Mouse (Mus musculus) telencephalon, adult 2 months (tissue): ENCODE data around the gene Smad5.
A peak's percentile ranks its signal among the peaks of the same experiment; 100 is the strongest.

ENCODE experiments used
- DNase-seq: peaks from one replicate; pipeline ENCODE4 v3.0.0-alpha.2; 2011; ENCODE audit warnings: low read depth, low spot score

The Smad5 gene

DNA sequence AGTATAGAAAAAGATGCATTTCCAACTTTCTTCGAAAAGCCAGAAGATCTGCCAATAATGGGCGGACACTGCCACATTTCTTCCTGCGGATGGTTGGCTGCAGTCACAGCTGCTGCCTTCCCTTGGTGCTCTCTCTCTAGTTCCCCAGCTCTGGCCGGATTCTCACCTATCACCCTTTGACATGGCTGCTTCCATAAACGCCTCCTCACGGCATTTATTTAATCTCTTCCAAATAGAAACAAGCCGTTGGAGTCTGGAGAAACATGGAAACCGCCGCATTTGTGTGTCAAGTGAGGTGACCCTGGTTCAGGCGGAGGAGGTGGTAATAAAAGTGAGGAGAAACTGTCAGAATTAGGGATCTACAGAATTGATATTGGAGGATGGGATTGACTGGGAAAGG is 886 bp upstream of the Smad5 start:
- DNase-seq, result no peak

DNA sequence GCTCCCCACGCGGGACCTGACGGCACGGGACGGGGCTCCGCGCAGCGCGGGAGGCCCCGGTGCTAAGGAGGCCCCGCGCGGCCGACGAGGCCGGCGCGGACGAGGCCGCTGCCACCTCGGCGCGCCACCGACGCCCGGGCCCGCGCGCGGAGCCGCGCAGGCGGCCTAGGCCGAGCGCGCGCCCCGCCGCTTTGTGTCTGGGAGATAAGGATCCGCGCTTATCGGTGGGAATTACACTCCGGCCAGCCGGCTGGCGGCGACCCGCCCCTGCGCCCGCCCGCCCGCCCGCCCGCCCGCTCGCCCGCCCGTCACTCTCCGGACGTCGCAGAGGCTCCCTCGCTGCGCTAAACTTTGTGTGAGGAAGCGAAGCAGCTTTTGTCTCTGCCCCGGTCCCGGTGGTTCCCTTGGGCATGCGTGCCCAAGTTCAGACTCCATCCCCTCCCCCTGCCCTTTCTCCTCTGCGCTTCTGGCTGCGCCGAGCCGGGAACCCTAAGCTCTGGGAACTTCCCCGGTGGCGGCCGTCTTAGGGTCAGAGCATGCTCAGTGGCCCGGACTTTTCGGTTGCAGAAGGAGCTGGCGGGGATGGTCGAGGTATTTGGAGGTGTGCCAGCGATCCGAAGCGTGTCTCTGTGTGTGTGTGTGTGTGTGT is 536 bp downstream of the Smad5 start:
- DNase-seq, result no peak

DNA sequence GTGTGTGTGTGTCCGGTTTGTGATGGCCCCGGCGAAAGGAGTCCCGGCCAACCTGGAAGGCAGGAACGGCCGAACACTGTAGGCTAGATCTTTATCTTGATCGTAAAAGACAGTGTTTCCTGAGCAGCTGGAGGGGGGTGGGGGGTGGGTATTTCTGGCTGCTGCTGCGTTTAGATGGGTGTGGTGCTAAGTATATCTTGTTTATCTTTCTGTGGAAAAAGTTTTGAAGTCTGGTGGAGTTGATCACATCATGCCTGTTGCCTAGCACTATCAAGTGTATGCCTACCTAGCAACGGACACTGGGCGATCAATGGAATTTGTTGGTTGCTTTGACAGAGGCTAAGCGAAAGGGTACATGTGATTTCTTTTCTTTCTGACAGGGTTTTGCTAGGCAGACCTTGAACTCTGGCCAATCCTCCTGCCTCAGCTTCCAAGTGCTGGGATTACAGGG is 1.1 kb downstream of the Smad5 start:
- no peak for DNase-seq

DNA sequence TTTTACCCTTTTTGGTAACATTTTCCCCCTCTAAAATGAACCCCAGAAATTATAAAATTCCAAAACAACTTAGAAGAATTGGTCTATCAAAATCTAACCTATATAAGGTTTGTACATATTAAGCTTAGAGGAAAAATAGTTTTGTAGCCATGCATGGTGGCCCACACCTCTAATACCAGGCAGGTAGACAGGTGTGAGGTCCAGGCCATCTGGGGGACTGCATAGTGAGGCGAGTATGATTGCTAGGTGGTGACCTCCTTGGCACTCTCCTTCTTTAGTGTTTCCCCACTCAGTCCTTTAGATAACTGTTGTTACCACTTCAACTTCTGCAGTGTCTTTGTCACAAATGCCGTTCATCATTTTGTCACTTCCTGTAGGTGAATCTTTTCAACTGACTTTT is 1.8 kb downstream of the Smad5 start:
- no peak for DNase-seq

DNA sequence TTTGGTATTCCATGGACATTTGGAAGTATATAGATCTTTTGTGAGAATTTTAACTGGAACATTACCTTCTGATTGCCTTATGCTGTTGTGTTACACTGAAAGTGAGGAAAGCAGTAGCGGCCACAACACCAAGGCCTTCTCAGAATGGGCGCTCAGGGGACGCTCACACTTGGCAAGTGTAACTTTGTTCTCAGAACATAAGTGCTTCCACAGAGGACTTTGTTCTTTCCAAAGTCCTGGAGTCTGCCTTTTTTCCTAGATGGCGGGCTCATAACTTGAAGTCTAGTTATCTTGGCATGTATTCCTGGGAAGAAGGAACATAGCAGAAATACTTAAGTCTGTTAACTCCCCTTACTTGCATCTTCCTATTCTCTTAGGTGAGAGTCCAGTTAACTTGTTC is 4.3 kb downstream of the Smad5 start:
- no peak for DNase-seq

DNA sequence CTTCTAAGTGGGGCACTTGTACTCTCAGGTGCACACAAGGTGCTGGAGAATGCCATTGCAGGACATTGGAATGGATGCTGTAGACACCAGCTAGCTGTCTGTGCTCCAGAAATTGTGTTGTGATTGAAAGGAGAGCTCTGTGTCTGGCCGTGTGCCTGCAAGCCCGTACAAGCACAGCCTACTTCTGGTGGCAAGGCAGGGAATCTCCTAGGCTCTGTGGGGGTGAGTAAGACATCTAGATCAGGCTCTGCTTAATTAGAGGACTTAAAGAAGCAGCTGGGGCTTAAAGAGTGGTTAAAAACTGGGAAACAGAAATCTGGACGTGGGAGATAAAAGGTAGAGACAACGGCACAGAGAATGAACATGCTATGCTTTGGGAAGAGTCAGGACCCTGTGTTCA is 4.8 kb downstream of the Smad5 start:
- DNase-seq, result no peak

DNA sequence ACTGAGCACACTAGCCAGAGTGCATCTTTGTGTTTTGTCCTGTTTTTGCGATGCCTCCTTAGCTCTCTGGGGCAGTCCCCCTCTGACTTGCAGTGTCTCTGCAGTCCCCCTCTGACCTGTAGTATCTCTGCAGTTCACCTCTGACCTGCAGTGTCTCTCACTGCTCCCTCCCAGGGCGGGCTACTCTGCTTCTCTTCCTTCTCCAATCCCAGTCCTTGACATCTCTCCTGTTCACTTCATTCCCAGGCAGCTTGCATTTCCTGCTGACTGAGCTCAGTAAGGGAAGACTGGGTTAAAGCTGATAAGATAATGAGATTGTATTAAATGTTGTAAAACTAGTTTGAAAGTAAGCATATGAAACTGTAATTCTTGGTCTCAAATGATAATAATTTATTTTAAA is 7.8 kb downstream of the Smad5 start:
- no peak for DNase-seq

DNA sequence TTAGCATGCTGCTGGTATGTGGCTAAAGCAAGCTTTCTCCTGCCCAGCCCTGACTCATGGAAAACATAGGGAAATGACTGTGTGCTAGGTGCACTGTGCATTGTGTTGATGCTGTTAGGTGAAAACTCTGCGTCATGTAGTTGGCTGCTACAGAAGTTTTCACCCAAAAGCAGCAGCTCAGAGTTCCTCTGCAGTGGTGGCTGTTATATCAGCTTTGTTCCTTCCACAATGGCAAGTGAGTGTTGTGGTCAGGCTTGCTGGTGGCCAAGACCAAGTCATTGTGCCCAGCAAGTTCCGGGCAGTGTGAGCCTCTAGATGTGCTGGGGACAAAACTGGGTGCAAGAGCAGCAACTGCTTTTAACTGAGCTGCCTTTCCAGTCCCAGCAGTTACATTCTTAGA is 9.4 kb downstream of the Smad5 start:
- DNase-seq, result no peak

DNA sequence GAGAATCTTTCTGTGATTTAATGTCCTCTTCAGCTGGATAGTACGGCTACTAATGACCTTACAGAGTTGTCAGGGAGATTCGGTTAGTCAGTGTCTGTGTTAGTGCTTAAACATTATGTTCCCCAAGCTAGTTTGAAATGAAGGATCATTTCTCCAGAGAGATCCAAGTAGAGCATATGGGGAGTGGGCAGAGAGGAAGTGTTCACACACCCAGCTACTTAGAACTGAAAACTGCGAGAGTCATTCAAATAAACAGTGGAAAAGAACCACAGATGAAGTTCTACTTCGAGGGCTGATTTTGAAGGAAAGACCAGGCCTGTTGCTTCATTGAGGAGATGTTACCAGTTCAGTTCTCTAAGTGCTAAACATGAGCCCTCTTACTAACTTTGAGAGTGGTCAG is 23.7 kb downstream of the Smad5 start:
- peak; percentile 74 for DNase-seq

DNA sequence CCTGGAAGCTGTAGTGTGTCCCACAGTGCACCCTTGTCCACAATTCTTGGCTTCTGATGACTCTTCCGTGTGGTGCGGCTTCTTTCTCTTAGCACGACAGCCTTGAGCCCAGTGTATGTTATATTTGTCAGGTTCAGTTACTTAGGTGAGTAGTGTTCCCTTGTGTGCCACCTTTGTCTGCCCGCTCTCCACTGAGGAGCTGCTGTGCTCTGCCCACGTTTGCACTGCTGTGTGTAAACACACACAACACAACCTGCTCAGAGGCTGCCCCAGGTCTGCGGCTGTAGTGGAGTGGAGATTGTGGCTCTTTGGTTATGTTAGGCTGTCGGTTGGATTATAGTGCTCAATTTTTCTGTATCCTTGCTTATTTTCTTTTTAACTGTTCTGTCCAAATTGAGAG is 26.2 kb downstream of the Smad5 start:
- no peak for DNase-seq

DNA sequence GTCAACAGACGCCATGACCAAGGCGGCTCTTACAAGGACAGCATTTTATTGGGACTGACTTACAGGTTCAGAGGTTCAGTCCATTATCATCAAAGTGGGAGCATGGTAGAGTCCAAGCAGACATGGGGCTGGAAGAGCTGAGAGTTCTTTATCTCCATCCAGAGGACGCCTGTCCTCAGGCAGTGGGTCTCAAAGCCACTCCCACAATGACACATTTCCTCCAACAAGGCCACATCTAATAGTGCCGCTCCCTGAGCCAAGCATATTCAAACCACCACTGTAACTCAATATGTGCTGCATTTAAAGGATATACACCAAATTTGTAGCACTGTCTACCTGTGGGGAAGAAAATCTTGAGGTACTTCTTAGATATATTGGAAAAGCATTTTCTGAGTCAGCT is 31.8 kb downstream of the Smad5 start:
- DNase-seq, result no peak

DNA sequence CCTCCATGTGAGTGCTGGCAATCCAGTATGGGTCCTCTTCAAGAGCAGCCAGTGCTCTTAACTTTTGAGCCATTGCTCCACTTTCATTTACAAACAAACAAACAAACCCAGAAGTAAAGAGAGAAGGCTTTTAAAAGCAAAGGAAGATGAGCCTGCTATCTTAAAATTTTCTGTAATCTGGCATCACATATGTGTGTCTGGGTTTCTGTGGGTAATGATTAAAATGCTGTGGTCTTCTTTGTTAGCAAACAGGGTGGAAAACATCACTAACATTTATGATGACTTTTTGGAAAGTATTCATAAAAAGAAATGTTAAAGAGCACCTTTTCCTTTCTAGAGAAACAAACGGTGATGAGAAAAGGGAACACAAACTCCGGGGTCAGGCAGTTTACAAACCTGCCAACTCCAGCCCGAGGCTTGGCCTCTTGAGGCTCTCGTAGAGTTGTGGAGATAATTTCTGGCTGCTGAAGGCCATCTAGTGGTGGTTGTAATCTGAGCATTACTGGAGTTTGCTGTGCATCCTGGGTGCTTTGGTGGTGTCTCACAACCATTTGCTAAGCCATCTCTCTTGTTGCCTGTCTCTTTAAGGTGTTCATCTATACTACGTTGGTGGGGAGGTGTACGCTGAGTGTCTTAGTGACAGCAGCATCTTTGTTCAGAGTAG is 32.5 kb downstream of the Smad5 start:
- DNase-seq, result peak; percentile 31

DNA sequence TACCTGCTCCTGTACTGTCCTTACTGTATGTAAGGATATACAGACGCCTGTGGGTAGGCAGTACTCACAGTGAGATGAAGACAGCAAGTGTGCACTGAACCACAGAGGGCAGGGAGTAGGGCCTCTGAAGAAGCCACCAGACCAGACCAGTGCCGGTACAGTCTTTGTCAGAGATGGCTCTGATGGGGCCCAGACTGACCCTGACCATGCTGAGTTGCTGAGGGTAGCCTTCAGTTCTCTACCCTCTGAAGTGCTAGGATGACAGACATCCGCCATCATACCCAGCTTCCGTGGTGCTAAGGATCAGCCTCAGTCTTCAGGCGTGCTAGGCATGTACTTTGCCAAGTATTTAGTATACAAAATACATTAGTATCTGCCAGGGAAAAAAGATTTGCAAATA is 36.7 kb downstream of the Smad5 start:
- DNase-seq, result no peak

DNA sequence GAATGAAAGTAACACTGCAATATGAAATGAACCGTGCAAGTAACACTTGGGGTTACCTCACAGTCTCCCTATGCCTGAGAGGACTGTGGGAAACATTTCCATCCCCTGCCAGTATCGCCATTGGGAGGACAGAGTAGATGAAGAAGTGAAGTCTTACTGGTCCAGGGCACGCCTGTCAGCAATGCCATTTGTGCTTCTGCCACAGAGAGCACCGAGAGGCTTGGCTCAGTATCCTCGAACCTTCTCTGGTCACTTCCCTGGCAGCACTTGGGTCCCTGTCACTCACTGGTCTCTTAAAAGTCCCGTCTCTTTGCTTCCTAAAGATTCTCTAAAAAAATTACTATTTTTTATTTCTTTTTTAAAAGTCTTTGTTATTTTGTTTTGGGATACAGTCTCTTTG is 37.7 kb downstream of the Smad5 start:
- no peak for DNase-seq

DNA sequence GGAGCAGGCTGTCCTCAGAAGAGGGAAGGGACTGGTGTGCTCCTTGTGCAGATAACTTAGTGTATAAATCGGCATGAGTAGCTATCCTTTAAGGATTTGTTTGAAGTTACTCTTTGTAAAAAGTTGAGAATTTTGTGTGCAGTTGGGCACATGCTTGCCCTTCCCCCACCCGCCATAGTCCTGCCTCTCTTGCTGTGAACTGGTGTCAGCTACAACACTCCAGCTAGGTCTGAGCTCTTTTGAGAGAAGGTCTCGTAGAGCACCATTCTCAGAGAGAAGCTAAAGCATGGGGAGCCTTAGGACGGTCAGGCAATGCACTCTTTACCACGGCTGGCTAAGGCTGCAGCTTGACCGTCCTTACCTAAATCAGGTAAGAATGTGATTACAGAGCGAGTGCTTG is 38.9 kb downstream of the Smad5 start:
- no peak for DNase-seq

DNA sequence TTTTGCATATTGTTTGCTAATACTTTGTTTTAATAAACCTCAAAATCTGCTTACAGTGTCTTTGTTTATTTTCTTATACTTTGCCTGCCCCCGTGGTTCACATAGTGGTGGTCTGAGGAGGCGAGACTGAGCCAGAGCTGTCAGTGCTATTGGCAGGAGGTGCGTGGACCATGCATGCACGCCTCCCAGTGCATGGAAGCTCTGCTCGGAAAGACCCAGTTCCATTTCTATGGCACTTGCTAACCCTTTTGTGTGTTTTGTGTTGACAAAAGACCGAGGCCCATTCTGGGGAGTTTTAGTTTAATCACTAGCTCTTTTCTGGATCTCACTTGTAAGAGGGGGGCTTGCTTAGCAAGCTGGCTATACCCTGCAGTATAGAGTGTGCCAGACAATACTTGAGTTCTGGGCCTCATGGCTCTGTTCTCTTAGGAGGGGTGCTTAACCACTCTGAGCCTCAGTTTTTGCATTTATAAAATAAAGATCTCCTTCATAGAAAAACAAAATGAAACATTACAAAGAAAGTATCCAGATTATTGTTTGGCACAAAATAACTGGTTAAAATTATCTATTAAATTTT is 39.6 kb downstream of the Smad5 start:
- no peak for DNase-seq

DNA sequence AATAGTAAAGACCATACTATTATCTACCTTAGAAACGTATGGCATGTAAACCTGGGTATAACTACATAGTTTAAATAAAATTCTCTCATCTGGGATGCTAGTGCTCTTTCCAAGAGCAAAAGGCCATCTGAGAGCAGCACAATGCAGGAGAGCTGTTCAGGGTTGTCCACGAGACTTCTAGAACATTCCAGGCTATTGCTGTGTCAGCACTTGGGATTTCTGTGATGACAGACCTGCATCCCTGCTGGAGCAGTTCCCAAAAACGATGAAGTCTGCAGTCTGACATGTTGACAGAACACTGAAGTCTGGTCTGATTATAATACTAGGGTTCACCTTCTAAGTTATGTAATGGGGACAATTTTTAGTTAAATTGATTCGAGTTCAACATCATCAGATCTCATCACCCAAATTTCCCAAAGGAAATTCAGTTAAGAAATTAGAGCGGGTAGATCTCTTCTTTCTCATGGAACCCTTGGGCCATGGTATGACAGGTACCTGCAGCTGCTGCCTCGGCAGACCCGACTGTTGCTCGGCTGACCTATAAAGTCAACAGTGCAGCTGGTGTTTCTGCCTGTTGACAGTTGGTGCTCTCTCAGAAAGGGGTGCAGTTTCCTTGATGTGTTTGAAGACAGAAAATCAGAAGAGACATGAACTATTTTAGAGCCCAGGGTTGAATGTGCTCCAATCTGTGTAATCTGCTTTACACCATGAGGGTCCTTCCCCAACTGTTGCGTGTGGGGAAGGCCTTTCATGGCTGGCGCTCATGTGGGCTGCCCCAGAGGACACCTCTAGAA is 44.1 kb downstream of the Smad5 start:
- DNase-seq, result no peak

DNA sequence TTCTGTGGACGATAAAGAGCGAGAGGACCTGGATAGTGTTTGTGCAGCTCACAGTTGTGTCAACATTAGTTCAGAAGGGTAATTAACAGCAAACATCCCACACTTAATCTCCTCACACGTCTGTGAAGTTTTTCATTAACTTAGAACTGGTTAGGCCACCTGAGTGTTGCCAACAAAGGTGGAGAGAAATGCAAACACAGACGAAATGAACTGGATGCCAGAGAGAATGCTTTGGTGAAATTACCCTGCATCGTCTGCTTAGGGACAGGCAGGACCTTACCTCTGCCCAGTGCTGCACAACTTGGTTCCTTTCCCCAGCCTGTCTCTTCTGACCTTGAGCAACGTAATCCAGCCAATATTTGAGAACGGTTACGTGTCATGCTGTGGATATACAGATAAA is 44.7 kb downstream of the Smad5 start:
- no peak for DNase-seq

DNA sequence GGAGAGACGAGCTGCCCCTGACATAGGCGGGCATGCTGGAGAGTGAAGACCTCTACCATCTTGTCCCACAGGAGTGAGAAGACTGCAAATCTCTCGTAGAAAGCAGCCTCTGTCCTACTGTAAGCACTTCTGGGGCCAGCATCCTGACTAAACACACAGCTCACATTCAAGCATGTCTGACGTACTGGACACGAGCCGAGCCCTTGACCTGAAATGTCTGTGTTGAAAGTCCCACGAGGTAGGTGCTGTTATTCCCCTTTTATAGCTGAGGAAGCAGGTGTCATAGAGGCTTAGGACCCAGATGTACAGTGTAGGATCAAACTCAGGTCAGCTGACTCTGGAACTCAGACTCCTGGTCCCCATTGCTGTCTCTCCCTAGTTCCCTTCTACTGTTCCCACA is 46.6 kb downstream of the Smad5 start:
- no peak for DNase-seq

DNA sequence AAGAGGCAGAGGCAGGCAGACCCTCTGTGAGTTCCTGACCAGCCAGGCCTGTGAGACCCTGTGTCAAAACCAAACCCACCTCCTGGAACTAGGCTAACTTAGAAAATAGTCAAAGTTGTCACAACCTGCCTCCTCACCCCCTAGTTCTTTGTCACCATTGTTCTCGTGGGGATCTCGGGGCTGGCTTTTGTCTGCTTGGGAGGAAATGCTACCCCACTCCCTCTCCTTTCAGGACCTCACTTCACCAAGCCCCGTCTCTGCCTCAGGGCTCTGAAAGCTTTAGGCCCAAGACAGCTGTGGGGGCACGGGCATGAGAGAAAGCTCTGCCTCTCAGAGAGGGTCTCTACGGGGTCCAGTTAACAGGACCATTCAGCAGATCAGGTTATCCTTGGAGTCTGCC is 49.0 kb downstream of the Smad5 start:
- no peak for DNase-seq

DNA sequence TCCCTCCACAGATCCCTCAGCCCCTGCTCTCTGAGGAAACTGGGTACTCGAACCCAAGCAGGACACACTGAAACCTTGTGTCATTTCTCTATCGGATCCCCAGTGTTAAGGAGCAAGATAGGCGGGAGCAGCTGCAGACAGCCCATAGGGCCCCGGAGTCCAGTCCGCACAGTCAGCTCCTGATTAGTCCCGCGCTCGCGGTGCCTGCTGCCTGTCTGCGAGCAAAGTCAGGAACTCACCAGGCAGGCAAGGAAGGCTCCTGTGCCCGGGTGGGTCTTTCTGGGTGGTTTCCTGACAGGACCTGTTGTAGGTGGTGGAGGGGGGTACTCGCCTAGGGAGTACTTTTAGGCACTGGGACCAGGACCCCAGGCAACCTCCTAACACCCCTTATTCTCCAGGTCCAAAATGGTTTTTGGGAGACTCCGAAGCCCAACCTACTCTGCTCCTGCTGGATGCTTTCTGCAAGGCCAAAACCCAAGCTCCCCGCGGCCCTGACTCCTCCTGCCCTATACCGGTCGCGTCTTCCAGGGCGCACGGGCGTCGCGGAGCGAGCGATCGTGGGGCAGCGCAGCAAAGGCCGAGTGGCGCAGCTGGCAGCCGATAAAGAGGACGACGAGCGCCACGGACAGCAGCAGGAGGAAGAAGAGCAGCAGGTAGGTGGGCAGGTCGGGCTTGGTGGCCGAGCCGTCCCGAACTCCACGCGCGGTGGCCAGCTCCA is 49.8 kb downstream of the Smad5 start:
- DNase-seq, result no peak
